Mouse (Mus musculus) brain, embryonic 14.5 days (tissue): ENCODE data around the gene Gm26566.
"Not testable (repeated sequence)": the region's sequence is repeated elsewhere in the genome, so short reads cannot be mapped to it uniquely, and the experiment has no call there.

ENCODE experiments used
- CTCF ChIP-seq: fragments of 200-500 bp; IDR thresholded peaks from 2 replicates; pipeline ENCODE4 v1.5.1; 2012; ENCODE audit warnings: inconsistent platforms, mild to moderate bottlenecking, moderate library complexity, borderline replicate concordance; ENCODE audit not compliant: insufficient read depth, insufficient read length; ENCODE audit errors: extremely low read depth
- POLR2A ChIP-seq: fragments of 200-500 bp; IDR thresholded peaks from 2 replicates; pipeline ENCODE4 v1.6.1; 2012; ENCODE audit warnings: mild to moderate bottlenecking, inconsistent platforms, borderline replicate concordance; ENCODE audit not compliant: poor library complexity, insufficient read depth, insufficient read length, severe bottlenecking; ENCODE audit errors: extremely low read depth

- TF ChIP-seq POLR2A, CTCF: not testable (repeated sequence)
Observed at GRCm38 (mm10) chr4:88754818-88755340, 33.3 kb downstream of the Gm26566 start, which contains the start of gene Gm13271.
